Mouse (Mus musculus): ENCODE measurements around the gene Phf21a. TPM values are rescaled to one million over a fixed set of nuclear protein-coding genes. Genes with fewer than 3 reads are reported as not detected.
"Not testable (repeated sequence)": the region's sequence is repeated elsewhere in the genome, so short reads cannot be mapped to it uniquely, and the experiment has no call there.

The Phf21a gene
- polyA plus RNA-seq, 1 experiment, result 0.10 TPM

DNA sequence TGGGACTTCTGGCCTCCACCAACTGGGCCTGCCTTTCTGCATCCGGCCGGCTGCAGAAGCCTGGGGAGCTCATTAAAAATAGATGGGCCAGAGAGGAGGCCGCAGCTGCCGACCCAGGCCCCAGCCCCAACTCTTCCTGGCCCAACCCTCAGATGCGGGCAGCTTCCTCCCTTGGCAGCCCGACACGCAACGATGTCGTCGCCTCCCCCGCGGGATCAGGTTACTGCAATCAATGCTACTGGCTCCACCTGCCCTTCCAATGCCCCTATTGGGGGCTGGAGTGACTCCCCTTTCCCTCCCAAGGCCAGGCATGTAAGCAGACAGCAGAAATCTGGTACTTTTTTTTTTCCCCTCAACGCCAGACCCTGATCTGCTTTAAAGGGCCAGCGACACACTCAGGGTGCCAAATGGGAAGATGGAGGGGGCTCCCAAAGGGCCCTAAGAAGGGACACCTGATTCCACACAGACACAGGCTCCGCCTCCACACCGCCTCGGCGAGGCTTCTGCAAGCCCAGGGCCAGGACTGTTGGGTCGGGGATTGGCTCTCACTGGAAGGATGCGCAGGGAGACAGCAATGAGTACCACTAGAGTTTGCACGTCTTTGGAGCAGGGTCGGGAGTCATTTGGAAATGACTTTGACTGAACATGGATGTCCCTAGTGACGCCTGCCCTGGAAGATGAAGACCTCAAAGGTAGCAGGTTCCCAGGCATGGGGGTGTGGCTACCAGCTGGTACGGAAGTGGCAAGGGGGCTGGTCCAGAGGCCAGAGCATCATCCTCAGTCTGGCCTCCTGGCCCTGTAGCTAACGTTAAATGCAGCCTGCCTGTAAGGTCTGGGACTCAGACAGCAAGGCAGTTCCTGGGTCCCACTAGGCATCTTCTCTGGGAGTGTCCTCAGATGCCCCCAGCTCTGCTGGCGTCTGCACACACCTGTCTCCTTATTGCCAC, 299.7 kb downstream of the Phf21a start:
- TF ChIP-seq TAL1 (IDR thresholded peaks at IDR 0.05; ENCODE audit: low read length) (no peak), GATA1 (IDR thresholded peaks at IDR 0.05; ENCODE audit: low read length) (no peak)
- peak overlapping the region; percentile 22 for H3K4me3 ChIP-seq (replicated peaks)
- peaks cover 94% of the 10 kb centered on the region for H3K27me3 ChIP-seq (ENCODE audit: control insufficient read depth)
- H3K36me3 ChIP-seq (ENCODE audit: control insufficient read depth), result no peaks in the 10 kb centered on the region
- peaks cover 2% of the 10 kb centered on the region; the same call in 1 of the 2 replicates for H3K9me3 ChIP-seq (ENCODE audit: control insufficient read depth, low read length)
- peaks cover 7% of the 10 kb centered on the region for H3K4me1 ChIP-seq (ENCODE audit: control insufficient read depth)

DNA sequence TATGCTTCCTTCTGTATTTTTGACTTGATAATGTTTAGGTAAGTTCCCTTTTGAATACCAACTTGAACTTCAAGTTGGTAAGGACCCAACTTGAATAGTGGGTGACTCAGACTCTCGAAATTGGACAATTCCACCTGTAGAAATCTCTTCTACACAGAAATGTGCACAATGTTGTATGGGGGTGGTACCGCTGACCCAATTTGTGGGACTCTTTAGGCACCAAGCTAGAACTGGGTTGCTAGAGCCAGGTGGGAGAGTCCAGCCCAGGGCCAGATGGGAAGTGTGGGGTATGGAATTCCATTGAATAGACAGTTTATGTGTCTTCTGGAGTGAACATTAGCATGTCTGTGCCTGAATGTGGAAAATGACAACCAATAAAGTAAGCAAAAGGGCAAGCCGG, 302.6 kb downstream of the Phf21a start:
- no peaks in the 10 kb centered on the region for H3K4me1 ChIP-seq (ENCODE audit: control insufficient read depth)
- peaks cover 81% of the 10 kb centered on the region for H3K27me3 ChIP-seq (ENCODE audit: control insufficient read depth)
- TF ChIP-seq GATA1 (IDR thresholded peaks at IDR 0.05; ENCODE audit: low read length) (no peak), TAL1 (IDR thresholded peaks at IDR 0.05; ENCODE audit: low read length) (no peak)
- no peak overlapping the region for H3K4me3 ChIP-seq (replicated peaks)
- H3K36me3 ChIP-seq (ENCODE audit: control insufficient read depth), result no peaks in the 10 kb centered on the region
- H3K9me3 ChIP-seq (ENCODE audit: control insufficient read depth, low read length), result no peaks in the 10 kb centered on the region; the same call in 1 of the 2 replicates

DNA sequence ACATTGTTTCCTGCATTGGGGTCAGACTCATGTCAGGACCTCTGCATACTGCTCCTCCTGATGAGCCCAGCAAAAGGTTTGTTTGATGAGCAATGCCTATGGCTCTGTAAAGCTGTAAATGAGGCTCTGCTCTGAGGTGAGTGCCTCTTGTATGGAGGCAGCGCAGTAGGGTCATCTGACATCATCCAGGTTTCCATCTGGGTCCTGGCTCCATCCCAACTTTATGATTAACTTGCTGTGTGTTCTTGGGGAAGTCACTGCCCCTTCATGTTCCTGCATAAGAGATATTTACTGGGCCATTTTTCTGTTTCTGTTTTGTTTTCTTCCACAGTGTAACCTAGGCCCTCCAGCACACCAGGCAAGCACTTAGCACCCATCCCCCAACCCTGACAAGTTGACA, 304.5 kb downstream of the Phf21a start:
- Histone ChIP-seq H3K36me3 (ENCODE audit: control insufficient read depth) (no peaks in the 10 kb centered on the region), H3K4me1 (ENCODE audit: control insufficient read depth) (no peaks in the 10 kb centered on the region; the same call in 1 of the 2 replicates), H3K9me3 (ENCODE audit: control insufficient read depth, low read length) (peaks cover 2% of the 10 kb centered on the region; the same call in 1 of the 2 replicates), H3K27me3 (ENCODE audit: control insufficient read depth) (peaks cover 81% of the 10 kb centered on the region), H3K4me3 (replicated peaks) (no peak overlapping the region)
- TF ChIP-seq GATA1 (IDR thresholded peaks at IDR 0.05; ENCODE audit: low read length), result no peak
- TF ChIP-seq TAL1 (IDR thresholded peaks at IDR 0.05; ENCODE audit: low read length), result no peak

DNA sequence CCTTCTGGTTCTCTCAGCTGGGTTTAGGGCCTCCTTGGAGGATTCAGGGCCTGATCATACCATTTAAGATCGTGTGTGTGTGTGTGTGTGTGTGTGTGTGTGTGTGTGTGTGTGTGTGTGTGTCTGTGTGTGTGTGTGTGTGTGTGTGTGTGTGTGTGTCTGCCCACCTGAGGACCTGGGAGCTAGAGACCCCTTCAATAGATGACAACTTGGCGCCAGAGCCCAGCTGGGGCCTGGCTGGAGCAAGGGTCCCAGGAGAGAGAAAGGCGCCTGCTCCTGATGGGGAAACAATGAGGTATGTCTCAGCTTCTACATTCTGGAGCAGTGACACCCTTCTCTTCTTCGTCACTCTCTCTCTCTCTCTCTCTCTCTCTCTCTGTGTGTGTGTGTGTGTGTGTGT, 307.0 kb downstream of the Phf21a start:
- H3K36me3 ChIP-seq (ENCODE audit: control insufficient read depth), result peaks cover 10% of the 10 kb centered on the region
- not testable (repeated sequence) for H3K4me3 ChIP-seq (replicated peaks); H3K9me3 ChIP-seq (ENCODE audit: control insufficient read depth, low read length); H3K4me1 ChIP-seq (ENCODE audit: control insufficient read depth)
- peaks cover 58% of the 10 kb centered on the region for H3K27me3 ChIP-seq (ENCODE audit: control insufficient read depth)

DNA sequence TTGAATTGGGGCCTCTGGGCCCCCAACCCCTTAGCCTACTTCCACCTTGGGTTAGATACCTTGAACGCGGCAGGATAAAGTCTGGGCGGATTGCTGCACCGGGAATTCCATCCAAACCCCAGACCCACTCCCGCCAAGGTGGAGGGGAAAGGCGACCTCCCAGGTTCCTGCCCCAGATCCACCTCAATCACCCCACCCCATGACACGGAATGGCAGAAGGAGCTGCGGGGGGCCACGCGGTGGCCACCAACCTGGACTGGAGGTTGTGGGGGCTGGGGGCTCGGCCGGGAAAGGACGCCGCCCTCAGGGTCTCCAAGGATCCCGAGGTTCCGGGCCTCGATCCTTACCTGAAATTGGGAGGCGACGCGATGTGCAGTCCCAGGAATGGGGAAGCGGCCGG, 307.8 kb downstream of the Phf21a start:
- Histone ChIP-seq H3K9me3 (ENCODE audit: control insufficient read depth, low read length) (peaks cover 2% of the 10 kb centered on the region; the same call in 1 of the 2 replicates), H3K4me1 (ENCODE audit: control insufficient read depth) (no peaks in the 10 kb centered on the region; the same call in 1 of the 2 replicates), H3K36me3 (ENCODE audit: control insufficient read depth) (peaks cover 18% of the 10 kb centered on the region), H3K27me3 (ENCODE audit: control insufficient read depth) (peaks cover 50% of the 10 kb centered on the region), H3K4me3 (replicated peaks) (peak overlapping the region; percentile 24)
- TF ChIP-seq TAL1 (IDR thresholded peaks at IDR 0.05; ENCODE audit: low read length) (no peak), GATA1 (IDR thresholded peaks at IDR 0.05; ENCODE audit: low read length) (no peak)

DNA sequence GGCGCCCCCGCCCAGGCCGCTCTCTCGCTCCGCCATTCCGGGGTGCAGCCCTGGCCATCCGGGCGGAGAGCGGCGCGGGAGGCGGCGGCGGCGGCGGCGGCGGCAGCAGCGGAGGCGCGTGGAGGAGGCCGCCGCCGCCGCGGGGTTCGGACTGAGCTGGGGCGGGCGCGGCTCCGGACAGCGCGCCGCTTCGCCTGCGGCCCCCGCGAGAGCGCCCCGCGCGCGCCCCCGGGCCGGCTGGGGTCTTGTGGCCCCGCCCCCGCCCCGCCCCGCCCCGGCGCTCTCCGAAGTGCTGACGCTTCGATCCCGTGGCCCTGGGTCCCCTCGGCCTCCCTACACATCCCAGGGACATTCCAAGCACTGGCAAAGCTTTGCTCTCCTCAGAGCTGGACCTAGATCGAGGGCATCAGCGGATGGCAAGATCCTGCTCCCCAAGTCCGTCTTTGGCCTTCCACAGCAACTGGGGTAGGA, 308.2 kb downstream of the Phf21a start, which contains the start of gene Mapk8ip1:
Gene Mapk8ip1 (minus strand): TSS at position 173 of the 471 bp plus-strand sequence.
- H3K4me3 ChIP-seq (replicated peaks), result peak within 1 kb of the TSS; percentile 24
- peaks cover 49% of the 10 kb centered on the region for H3K27me3 ChIP-seq (ENCODE audit: control insufficient read depth)
- peaks cover 23% of the 10 kb centered on the region for H3K36me3 ChIP-seq (ENCODE audit: control insufficient read depth)
- H3K4me1 ChIP-seq (ENCODE audit: control insufficient read depth), result no peaks in the 10 kb centered on the region; the same call in 1 of the 2 replicates
- TF ChIP-seq TAL1 (IDR thresholded peaks at IDR 0.05; ENCODE audit: low read length) (no peak), GATA1 (IDR thresholded peaks at IDR 0.05; ENCODE audit: low read length) (no peak)
- peaks cover 2% of the 10 kb centered on the region; the same call in 1 of the 2 replicates for H3K9me3 ChIP-seq (ENCODE audit: control insufficient read depth, low read length)

DNA sequence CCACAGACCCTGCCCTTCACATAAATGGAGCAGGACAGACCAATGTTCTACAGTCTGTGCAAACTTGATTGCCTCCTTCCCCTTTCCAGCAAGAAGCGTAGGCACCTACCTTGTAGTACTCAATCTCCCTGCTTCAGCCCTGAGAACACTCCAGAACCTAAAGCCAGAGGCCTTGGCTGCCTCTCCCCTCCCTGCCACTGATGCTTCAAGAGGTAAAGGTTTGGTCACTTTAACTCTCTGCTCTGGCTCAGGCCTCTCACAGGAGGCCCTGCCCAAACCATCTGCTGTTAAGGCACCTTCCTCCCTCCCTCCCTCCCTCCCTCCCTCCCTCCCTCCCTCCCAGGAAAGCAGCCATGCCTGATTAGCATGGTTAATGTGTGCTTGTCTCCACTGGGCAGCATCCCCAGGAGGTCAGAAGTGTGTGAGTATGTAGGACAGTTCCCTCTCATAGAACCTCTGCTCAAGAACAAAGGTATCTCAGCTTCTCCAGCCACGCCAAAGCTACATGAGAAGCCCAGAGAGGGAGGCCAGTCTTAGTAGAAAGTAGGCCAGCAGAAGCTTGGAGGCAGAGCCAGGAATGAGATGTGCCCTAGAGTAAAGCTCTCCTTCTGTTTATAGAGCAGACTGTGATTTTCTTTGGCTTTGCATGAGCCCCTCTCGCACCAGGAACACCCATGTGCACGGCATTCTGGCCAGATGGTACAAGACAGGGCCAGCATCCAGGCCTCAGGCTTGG, 309.8 kb downstream of the Phf21a start:
- H3K9me3 ChIP-seq (ENCODE audit: control insufficient read depth, low read length), result peaks cover 2% of the 10 kb centered on the region; the same call in 1 of the 2 replicates
- H3K4me3 ChIP-seq (replicated peaks), result no peak overlapping the region
- peaks cover 32% of the 10 kb centered on the region for H3K36me3 ChIP-seq (ENCODE audit: control insufficient read depth)
- no peaks in the 10 kb centered on the region; the same call in 1 of the 2 replicates for H3K4me1 ChIP-seq (ENCODE audit: control insufficient read depth)
- TF ChIP-seq TAL1 (IDR thresholded peaks at IDR 0.05; ENCODE audit: low read length) (no peak), GATA1 (IDR thresholded peaks at IDR 0.05; ENCODE audit: low read length) (no peak)
- H3K27me3 ChIP-seq (ENCODE audit: control insufficient read depth), result peaks cover 37% of the 10 kb centered on the region

DNA sequence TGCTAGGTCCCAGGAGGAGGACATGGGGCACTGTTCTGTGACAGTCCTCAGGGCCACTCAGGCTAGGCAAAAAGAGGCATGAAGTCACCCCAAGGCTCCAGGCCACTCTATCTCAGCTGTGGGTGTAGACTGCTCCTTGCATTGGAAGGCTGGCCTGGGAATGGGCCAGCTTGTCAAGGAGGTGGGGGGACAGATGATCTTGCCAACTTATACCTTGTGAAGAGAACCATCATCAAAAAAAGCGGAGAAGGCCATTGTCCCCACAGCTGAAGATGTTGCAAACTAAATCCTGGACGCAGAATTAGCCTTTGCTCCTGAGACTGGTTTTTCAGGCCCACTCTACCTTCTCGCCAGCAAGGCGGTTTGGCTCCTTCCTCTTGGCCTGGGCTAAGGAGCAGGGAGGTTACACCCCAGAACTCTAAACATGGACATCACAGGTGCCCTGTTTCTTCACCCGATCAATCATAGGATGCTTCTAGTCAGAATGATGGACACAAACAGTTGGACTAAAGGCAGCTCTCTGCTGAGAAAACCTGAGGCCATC, 310.9 kb downstream of the Phf21a start:
- peaks cover 43% of the 10 kb centered on the region for H3K36me3 ChIP-seq (ENCODE audit: control insufficient read depth)
- peaks cover 2% of the 10 kb centered on the region; the same call in 1 of the 2 replicates for H3K9me3 ChIP-seq (ENCODE audit: control insufficient read depth, low read length)
- no peak overlapping the region for H3K4me3 ChIP-seq (replicated peaks)
- H3K27me3 ChIP-seq (ENCODE audit: control insufficient read depth), result peaks cover 37% of the 10 kb centered on the region
- H3K4me1 ChIP-seq (ENCODE audit: control insufficient read depth), result no peaks in the 10 kb centered on the region; the same call in 1 of the 2 replicates
- TF ChIP-seq TAL1 (IDR thresholded peaks at IDR 0.05; ENCODE audit: low read length) (no peak), GATA1 (IDR thresholded peaks at IDR 0.05; ENCODE audit: low read length) (no peak)
